Mouse (Mus musculus) liver, postnatal 0 days (tissue): ENCODE results near the gene Gm8251.
A peak's percentile ranks its signal among the peaks of the same experiment; 100 is the strongest.

ENCODE experiments used
- CTCF ChIP-seq: sonication (generic); IDR thresholded peaks from 2 replicates; pipeline ENCODE4 v1.5.1; 2016; ENCODE audit warnings: antibody characterized with exemption, low read depth
- EP300 ChIP-seq: IDR thresholded peaks from 2 replicates; pipeline ENCODE4 v1.6.1; 2016; ENCODE audit warnings: antibody characterized with exemption, low read depth, mild to moderate bottlenecking

DNA sequence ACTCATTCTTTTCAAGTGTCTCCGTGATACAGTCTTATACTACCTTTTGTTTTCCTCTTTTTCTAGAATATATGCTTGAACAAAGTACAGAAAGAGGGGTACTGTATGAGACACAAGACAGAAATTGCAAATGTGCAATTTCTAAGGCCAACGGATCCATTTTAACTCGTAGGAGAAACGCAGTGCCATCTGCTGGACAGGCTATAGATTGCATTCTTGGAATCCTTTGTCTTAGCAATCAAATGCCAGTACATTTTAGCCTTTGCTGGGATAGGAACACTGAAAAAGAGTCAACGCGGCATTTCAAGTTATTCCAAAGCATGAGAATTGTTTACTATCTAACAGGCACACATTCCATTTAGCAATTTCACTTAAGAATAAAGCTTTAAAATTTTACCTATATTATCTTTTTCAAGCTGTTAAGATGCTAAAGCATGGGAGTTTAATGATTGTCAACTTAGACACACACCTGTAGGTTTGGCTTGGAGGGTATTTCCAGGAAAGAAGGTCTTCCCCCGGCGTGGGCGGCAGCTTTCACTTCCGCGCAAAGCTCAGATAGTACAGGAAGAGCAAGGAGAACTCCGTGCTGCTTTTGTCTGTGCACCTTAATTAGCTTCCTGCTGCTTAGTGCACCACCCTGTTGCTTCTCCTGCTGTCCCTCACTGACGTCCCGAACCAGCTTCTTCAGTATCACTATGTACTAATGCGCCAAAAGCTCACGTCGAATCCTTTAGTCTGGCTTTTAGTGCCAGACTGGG lies 19.8 kb downstream of the Gm8251 start:
- TF ChIP-seq CTCF, result peak; percentile 86
- TF ChIP-seq EP300, result no peak
